Mouse (Mus musculus) midbrain, embryonic 12.5 days (tissue): Measurements from ENCODE around the gene Mmd2. TPM values are rescaled to one million over a fixed set of nuclear protein-coding genes. Genes with fewer than 3 reads are reported as not detected.

Experiments
- ATAC-seq: fragments of 200-750 bp; cut with Nextera tagmentation; 2 replicates; pipeline ENCODE4 v1.8.0; 2017; ENCODE audit warnings: low read depth, moderate TSS enrichment, moderate library complexity; ENCODE audit not compliant: low FRiP score
- H3K27ac ChIP-seq: fragments of 300-500 bp; sonication (generic); replicated peaks from 2 replicates; pipeline ENCODE4 v1.5.1; 2016; ENCODE audit warnings: mild to moderate bottlenecking
- H3K27me3 ChIP-seq: fragments of 300-500 bp; sonication (generic); 2 replicates; pipeline ENCODE4 v1.6.1; 2016; ENCODE audit warnings: mild to moderate bottlenecking
- H3K36me3 ChIP-seq: fragments of 300-500 bp; sonication (generic); 2 replicates; pipeline ENCODE4 v1.6.1; 2016
- H3K4me1 ChIP-seq: fragments of 300-500 bp; sonication (generic); 2 replicates; pipeline ENCODE4 v1.6.1; 2016
- H3K4me2 ChIP-seq: fragments of 300-500 bp; sonication (generic); replicated peaks from 2 replicates; pipeline ENCODE4 v1.6.1; 2016; ENCODE audit warnings: mild to moderate bottlenecking, moderate library complexity
- H3K4me3 ChIP-seq: fragments of 300-500 bp; sonication (generic); 2 replicates; pipeline ENCODE4 v1.5.1; 2016; ENCODE audit warnings: mild to moderate bottlenecking
- H3K9ac ChIP-seq: fragments of 300-500 bp; sonication (generic); replicated peaks from 2 replicates; pipeline ENCODE4 v1.6.1; 2016; ENCODE audit warnings: mild to moderate bottlenecking, moderate library complexity
- H3K9me3 ChIP-seq: fragments of 300-500 bp; sonication (generic); 2 replicates; pipeline ENCODE4 v1.6.1; 2016; ENCODE audit warnings: mild to moderate bottlenecking
- WGBS: fragments of 180-500 bp; shearing (Covaris S2); methylation state at CpG from one replicate; pipeline ENCODE4 v1.1.7; 2016; 5-methylcytosine and 5-hydroxymethylcytosine counted together
- polyA plus RNA-seq: library from polyadenylated mRNA; unstranded; fragments of >200 nt; fragmentation: Nextera tagmentation; extraction: Ambion mirVana; gene quantifications from 2 replicates; pipeline ENCODE4 v1.2.1, GENCODE M21; 2016

Gene Mmd2
- polyA plus RNA-seq, result 10.4 and 11.4 TPM in 2 replicates

- WGBS, result 2% methylated on average over 42 of the region's 42 CpGs
- H3K27ac ChIP-seq, result peak within 1 kb of the TSS; percentile 35; the same call in 1 of the 2 replicates
- peak; percentile 74 for ATAC-seq
Observed at GRCm38 (mm10) chr5:142608259-142608988, at the start of gene Mmd2. Gene Mmd2, minus strand, starts transcription at chr5:142608800.

GRCm38 (mm10) chr5:142652266-142652665 is 43.7 kb upstream of the Mmd2 start:
- H3K36me3 ChIP-seq, result peaks cover 19% of the 10 kb centered on the region
- H3K4me1 ChIP-seq, result peaks cover 12% of the 10 kb centered on the region; the same call in 1 of the 2 replicates
- no peak for ATAC-seq
- H3K4me3 ChIP-seq, result no peak overlapping the region
- H3K27me3 ChIP-seq, result no peaks in the 10 kb centered on the region
- no peaks in the 10 kb centered on the region for H3K9me3 ChIP-seq
- H3K27ac ChIP-seq, result no peak overlapping the region
- H3K9ac ChIP-seq, result no peak overlapping the region
- 75% methylated on average over 4 of the region's 4 CpGs for WGBS
- no peak overlapping the region for H3K4me2 ChIP-seq

More at GRCm38 (mm10) chr5:142608259-142608988, at the start of gene Mmd2:
- no peaks in the 10 kb centered on the region for H3K36me3 ChIP-seq
- H3K4me3 ChIP-seq, result peak within 1 kb of the TSS; percentile 45
- H3K27me3 ChIP-seq, result peaks cover 33% of the 10 kb centered on the region
- peak within 1 kb of the TSS; percentile 61 for H3K9ac ChIP-seq
- H3K4me2 ChIP-seq, result peak within 1 kb of the TSS; percentile 68
- peaks cover 12% of the 10 kb centered on the region for H3K4me1 ChIP-seq
- no peaks in the 10 kb centered on the region; the same call in 1 of the 2 replicates for H3K9me3 ChIP-seq

- Histone ChIP-seq H3K4me2 (no peak overlapping the region), H3K27ac (peak overlapping the region; percentile 61), H3K27me3 (no peaks in the 10 kb centered on the region), H3K9ac (no peak overlapping the region), H3K36me3 (peaks cover 11% of the 10 kb centered on the region), H3K4me1 (peaks cover 12% of the 10 kb centered on the region; the same call in 1 of the 2 replicates), H3K4me3 (no peak overlapping the region), H3K9me3 (no peaks in the 10 kb centered on the region)
- WGBS, result 78% methylated on average over 6 of the region's 6 CpGs
- ATAC-seq, result no peak
Observed at GRCm38 (mm10) chr5:142650794-142651497, 42.3 kb upstream of the Mmd2 start.

- no peak for ATAC-seq
- Histone ChIP-seq H3K27me3 (no peaks in the 10 kb centered on the region), H3K27ac (peak overlapping the region; percentile 61), H3K9ac (no peak overlapping the region), H3K9me3 (no peaks in the 10 kb centered on the region), H3K4me1 (peaks cover 12% of the 10 kb centered on the region; the same call in 1 of the 2 replicates), H3K36me3 (peaks cover 8% of the 10 kb centered on the region), H3K4me2 (no peak overlapping the region), H3K4me3 (no peak overlapping the region)
- WGBS, result 34% methylated on average over 3 of the region's 3 CpGs
Observed at GRCm38 (mm10) chr5:142650390-142650789, 41.8 kb upstream of the Mmd2 start.

GRCm38 (mm10) chr5:142649460-142650050 is 41.0 kb upstream of the Mmd2 start:
- Histone ChIP-seq H3K4me3 (no peak overlapping the region), H3K9me3 (no peaks in the 10 kb centered on the region), H3K27ac (peak overlapping the region; percentile 61), H3K27me3 (no peaks in the 10 kb centered on the region), H3K36me3 (peaks cover 10% of the 10 kb centered on the region), H3K4me1 (peaks cover 12% of the 10 kb centered on the region; the same call in 1 of the 2 replicates), H3K9ac (no peak overlapping the region), H3K4me2 (no peak overlapping the region)
- 92% methylated on average over 4 of the region's 4 CpGs for WGBS
- ATAC-seq, result no peak

- Histone ChIP-seq H3K27me3 (no peaks in the 10 kb centered on the region), H3K4me1 (peaks cover 12% of the 10 kb centered on the region; the same call in 1 of the 2 replicates), H3K36me3 (peaks cover 12% of the 10 kb centered on the region), H3K27ac (no peak overlapping the region), H3K4me2 (no peak overlapping the region), H3K9ac (no peak overlapping the region), H3K4me3 (no peak overlapping the region), H3K9me3 (no peaks in the 10 kb centered on the region)
- no peak for ATAC-seq
- WGBS, result 67% methylated on average over 7 of the region's 7 CpGs
Observed at GRCm38 (mm10) chr5:142648162-142648561, 39.6 kb upstream of the Mmd2 start.

GRCm38 (mm10) chr5:142641331-142642051 is 32.9 kb upstream of the Mmd2 start:
- WGBS, result 78% methylated on average over 6 of the region's 6 CpGs
- H3K36me3 ChIP-seq, result peaks cover 25% of the 10 kb centered on the region

GRCm38 (mm10) chr5:142640088-142640487 is 31.5 kb upstream of the Mmd2 start:
- no peak for ATAC-seq
- no peak overlapping the region for H3K4me3 ChIP-seq
- peaks cover 26% of the 10 kb centered on the region for H3K36me3 ChIP-seq
- 81% methylated on average over 5 of the region's 5 CpGs for WGBS
- H3K9ac ChIP-seq, result no peak overlapping the region
- no peaks in the 10 kb centered on the region for H3K9me3 ChIP-seq
- H3K4me1 ChIP-seq, result 0 out of 2 replicates have a peak, but pooled peaks cover 2% of the 10 kb centered on the region
- no peaks in the 10 kb centered on the region for H3K27me3 ChIP-seq
- no peak overlapping the region for H3K4me2 ChIP-seq
- no peak overlapping the region for H3K27ac ChIP-seq

More at GRCm38 (mm10) chr5:142641331-142642051, 32.9 kb upstream of the Mmd2 start:
- Histone ChIP-seq H3K9me3 (no peaks in the 10 kb centered on the region), H3K27ac (no peak overlapping the region), H3K4me3 (no peak overlapping the region), H3K9ac (no peak overlapping the region), H3K4me2 (no peak overlapping the region), H3K4me1 (0 out of 2 replicates have a peak, but pooled peaks cover 2% of the 10 kb centered on the region), H3K27me3 (no peaks in the 10 kb centered on the region)
- ATAC-seq, result no peak

GRCm38 (mm10) chr5:142637823-142638222 is 29.2 kb upstream of the Mmd2 start:
- Histone ChIP-seq H3K27me3 (no peaks in the 10 kb centered on the region), H3K4me1 (0 out of 2 replicates have a peak, but pooled peaks cover 2% of the 10 kb centered on the region), H3K4me2 (no peak overlapping the region), H3K9me3 (no peaks in the 10 kb centered on the region), H3K36me3 (peaks cover 38% of the 10 kb centered on the region), H3K9ac (no peak overlapping the region), H3K4me3 (no peak overlapping the region), H3K27ac (no peak overlapping the region)
- no peak for ATAC-seq
- 90% methylated on average over 5 of the region's 5 CpGs for WGBS

- peak overlapping the region; percentile 97 for H3K4me2 ChIP-seq
- no peaks in the 10 kb centered on the region for H3K27me3 ChIP-seq
- no peak overlapping the region for H3K27ac ChIP-seq
- ATAC-seq, result no peak
- H3K9ac ChIP-seq, result peak overlapping the region; percentile 95
- peaks cover 21% of the 10 kb centered on the region for H3K36me3 ChIP-seq
- 11% methylated on average over 6 of the region's 6 CpGs for WGBS
- peak overlapping the region; percentile 88 for H3K4me3 ChIP-seq
- H3K9me3 ChIP-seq, result no peaks in the 10 kb centered on the region
- H3K4me1 ChIP-seq, result peaks cover 17% of the 10 kb centered on the region
Observed at GRCm38 (mm10) chr5:142630224-142630623, 21.6 kb upstream of the Mmd2 start.

GRCm38 (mm10) chr5:142629663-142630025 is 21.0 kb upstream of the Mmd2 start:
- WGBS, result under 1% methylated on average over 41 of the region's 41 CpGs
- H3K27me3 ChIP-seq, result no peaks in the 10 kb centered on the region
- H3K9me3 ChIP-seq, result no peaks in the 10 kb centered on the region
- peak overlapping the region; percentile 97 for H3K4me2 ChIP-seq
- peak; percentile 87 for ATAC-seq
- peak overlapping the region; percentile 69 for H3K27ac ChIP-seq
- peak overlapping the region; percentile 95 for H3K9ac ChIP-seq
- peaks cover 17% of the 10 kb centered on the region for H3K36me3 ChIP-seq
- H3K4me3 ChIP-seq, result peak overlapping the region; percentile 88
- peaks cover 17% of the 10 kb centered on the region for H3K4me1 ChIP-seq
